Mouse (Mus musculus): Measurements from ENCODE around the gene Slc30a4. TPM values are rescaled to one million over a fixed set of nuclear protein-coding genes. Genes with fewer than 3 reads are reported as not detected.

The Slc30a4 gene
- polyA plus RNA-seq (2015; fragmentation: Nextera tagmentation; extraction: Ambion mirVana): 6.6 and 7.8 TPM in 2 replicates

- Histone ChIP-seq H3K4me2 (peak within 1 kb of the TSS; percentile 92), H3K36me3 (no peaks in the 10 kb centered on the region), H3K9ac (peak within 1 kb of the TSS; percentile 86), H3K27me3 (peaks cover 3% of the 10 kb centered on the region; the same call in 1 of the 2 replicates), H3K27ac (replicated peaks) (peak within 1 kb of the TSS; percentile 83), H3K4me3 (peak within 1 kb of the TSS; percentile 72), H3K9me3 (no peaks in the 10 kb centered on the region), H3K4me1 (replicated peaks) (peaks cover 28% of the 10 kb centered on the region)
- WGBS: under 1% methylated on average over 85 of the region's 111 CpGs
- peak; percentile 98 for ATAC-seq (ENCODE audit: low read depth)
Measured at GRCm38 (mm10) chr2:122702181-122703036, at the start of gene Slc30a4. Gene Slc30a4, minus strand, starts transcription at chr2:122702663.

DNA sequence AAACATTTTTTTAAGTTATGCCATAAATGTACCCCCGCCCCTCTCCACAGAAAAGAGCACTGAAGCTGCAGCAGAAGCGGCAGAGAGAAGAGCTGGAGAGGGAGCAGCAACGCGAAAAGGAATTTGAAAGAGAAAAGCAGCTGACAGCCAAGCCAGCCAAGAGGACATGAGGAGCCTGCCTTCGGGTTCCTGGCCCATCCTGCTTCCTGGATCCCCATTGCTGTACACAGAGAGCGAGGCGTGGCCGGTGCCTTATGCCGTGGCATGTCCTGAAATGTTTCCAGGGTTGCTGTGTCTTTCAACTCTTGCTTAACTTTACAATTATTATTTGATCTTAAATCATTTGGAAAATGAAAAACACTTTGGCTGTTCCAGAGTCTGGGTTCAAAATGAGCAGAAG is 44.0 kb upstream of the Slc30a4 start:
- ATAC-seq (ENCODE audit: low read depth): no peak
- Histone ChIP-seq H3K27me3 (no peaks in the 10 kb centered on the region), H3K9ac (no peak overlapping the region), H3K4me1 (replicated peaks) (no peaks in the 10 kb centered on the region), H3K4me2 (no peak overlapping the region), H3K27ac (replicated peaks) (no peak overlapping the region), H3K4me3 (no peak overlapping the region), H3K36me3 (peaks cover 54% of the 10 kb centered on the region), H3K9me3 (no peaks in the 10 kb centered on the region)
- 92% methylated on average over 9 of the region's 9 CpGs for WGBS

GRCm38 (mm10) chr2:122739023-122739422 is 36.6 kb upstream of the Slc30a4 start:
- no peak; the same call in 1 of the 2 replicates for ATAC-seq (ENCODE audit: low read depth)
- Histone ChIP-seq H3K27ac (replicated peaks) (peak overlapping the region; percentile 97), H3K9me3 (no peaks in the 10 kb centered on the region), H3K4me3 (peak overlapping the region; percentile 89), H3K27me3 (peaks cover 22% of the 10 kb centered on the region), H3K4me1 (replicated peaks) (peaks cover 25% of the 10 kb centered on the region), H3K9ac (peak overlapping the region; percentile 97), H3K36me3 (peaks cover 13% of the 10 kb centered on the region; the same call in 1 of the 2 replicates), H3K4me2 (peak overlapping the region; percentile 62)
- 40% methylated on average over 7 of the region's 7 CpGs for WGBS

DNA sequence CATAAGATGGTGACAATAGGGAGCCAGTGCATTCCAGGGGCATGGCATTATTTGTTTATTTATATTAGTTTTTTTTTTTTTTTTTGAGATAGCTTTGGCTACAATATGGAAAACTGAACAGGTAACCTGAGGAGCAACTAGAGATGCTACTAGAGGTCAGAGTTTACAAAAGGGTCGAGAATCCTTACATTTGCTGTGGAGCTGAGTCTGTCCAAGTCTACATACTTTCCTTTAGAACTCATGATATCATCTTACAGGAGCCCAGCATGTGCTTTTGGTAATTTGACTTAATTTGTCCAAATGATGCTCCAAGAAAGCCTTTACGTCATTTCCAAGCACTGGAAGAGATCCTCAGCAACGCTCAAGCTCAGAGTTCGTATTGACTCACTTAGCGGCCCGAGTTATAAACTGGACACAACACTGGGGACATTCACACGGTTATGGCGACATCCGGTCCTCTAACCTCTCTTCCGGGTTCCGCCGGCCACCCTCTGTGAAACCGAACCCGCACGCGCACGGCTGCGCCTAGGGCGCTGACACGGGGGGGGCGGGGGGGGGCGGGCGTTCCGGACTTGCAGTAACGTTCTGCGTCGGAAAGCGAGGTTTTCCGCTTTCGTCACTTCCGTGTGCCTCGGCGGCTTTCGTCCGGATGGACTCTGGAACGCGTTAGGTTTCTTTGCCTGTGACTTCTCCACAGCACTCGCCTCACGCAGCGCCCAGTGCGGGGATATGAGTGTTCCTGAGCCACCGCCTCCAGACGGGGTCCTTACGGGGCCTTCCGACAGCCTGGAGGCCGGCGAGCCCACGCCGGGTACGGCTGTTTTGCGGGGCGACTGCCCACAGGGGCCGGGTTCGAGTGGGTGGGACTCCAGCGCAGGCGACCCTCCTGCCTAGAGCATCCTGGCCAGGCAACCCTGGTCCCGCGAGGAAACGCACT is 35.7 kb upstream of the Slc30a4 start, which contains the start of gene Bloc1s6:
Gene Bloc1s6 (plus strand): TSS at position 610 of the 937 bp plus-strand sequence.
- peak within 1 kb of the TSS; percentile 97 for H3K9ac ChIP-seq
- peaks cover 8% of the 10 kb centered on the region; the same call in 1 of the 2 replicates for H3K36me3 ChIP-seq
- H3K27ac ChIP-seq (replicated peaks): peak within 1 kb of the TSS; percentile 97
- WGBS: under 1% methylated on average over 48 of the region's 59 CpGs
- peaks cover 29% of the 10 kb centered on the region for H3K27me3 ChIP-seq
- peaks cover 25% of the 10 kb centered on the region for H3K4me1 ChIP-seq (replicated peaks)
- H3K4me3 ChIP-seq: peak within 1 kb of the TSS; percentile 89
- peak within 1 kb of the TSS; percentile 62 for H3K4me2 ChIP-seq
- peak; percentile 98 for ATAC-seq (ENCODE audit: low read depth)
- H3K9me3 ChIP-seq: no peaks in the 10 kb centered on the region

GRCm38 (mm10) chr2:122731456-122731855 is 29.0 kb upstream of the Slc30a4 start:
- 65% methylated on average over 2 of the region's 2 CpGs for WGBS
- no peak for ATAC-seq (ENCODE audit: low read depth)
- peaks cover 32% of the 10 kb centered on the region for H3K27me3 ChIP-seq
- H3K27ac ChIP-seq (replicated peaks): no peak overlapping the region
- H3K4me3 ChIP-seq: no peak overlapping the region
- no peaks in the 10 kb centered on the region for H3K36me3 ChIP-seq
- no peak overlapping the region for H3K9ac ChIP-seq
- H3K9me3 ChIP-seq: no peaks in the 10 kb centered on the region
- H3K4me1 ChIP-seq (replicated peaks): no peaks in the 10 kb centered on the region
- no peak overlapping the region for H3K4me2 ChIP-seq

DNA sequence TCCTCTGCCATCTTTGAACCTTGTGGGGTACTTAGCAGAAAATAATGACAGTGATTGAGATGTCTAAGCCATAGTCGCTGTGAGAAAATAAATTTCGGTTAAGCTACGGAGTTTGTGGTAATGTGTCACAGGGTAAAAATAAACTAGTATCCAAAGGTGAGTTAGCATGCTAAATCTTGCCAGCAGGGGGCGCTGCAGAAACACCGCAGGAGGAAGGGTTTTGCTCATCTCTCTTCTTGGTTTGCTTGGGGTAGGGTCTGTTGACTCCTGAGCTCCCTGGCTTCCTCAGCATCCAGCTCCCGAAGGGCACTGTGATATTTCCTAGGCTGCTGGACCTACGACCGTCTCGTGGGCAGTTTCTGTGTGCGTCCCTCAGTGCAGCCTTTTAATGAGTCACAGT is 23.1 kb upstream of the Slc30a4 start:
- no peak for ATAC-seq (ENCODE audit: low read depth)
- Histone ChIP-seq H3K4me3 (no peak overlapping the region), H3K27me3 (0 out of 2 replicates have a peak, but pooled peaks cover 1% of the 10 kb centered on the region), H3K4me2 (no peak overlapping the region), H3K9ac (no peak overlapping the region), H3K4me1 (replicated peaks) (no peaks in the 10 kb centered on the region), H3K9me3 (no peaks in the 10 kb centered on the region), H3K27ac (replicated peaks) (no peak overlapping the region), H3K36me3 (no peaks in the 10 kb centered on the region)
- WGBS: 62% methylated on average over 10 of the region's 10 CpGs

DNA sequence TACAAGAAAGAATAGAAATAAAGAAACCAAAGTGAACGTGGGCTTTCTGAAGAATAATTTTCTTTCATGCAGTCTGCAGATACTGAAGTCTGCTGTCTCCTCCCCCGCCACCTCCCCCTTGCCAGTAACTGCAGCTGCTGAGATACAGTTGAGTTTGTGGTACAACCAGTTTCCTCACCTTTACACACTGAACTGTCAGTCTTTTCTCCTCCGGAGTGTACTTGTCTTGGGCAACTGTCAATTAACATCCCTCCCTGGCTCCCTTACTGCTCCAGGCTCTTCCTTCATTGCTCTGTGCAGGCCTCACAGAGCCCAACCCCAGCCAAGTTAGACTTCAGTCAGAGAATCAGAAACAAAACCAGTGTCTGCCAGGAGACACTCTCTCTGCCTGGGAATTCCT is 18.1 kb upstream of the Slc30a4 start:
- Histone ChIP-seq H3K4me2 (no peak overlapping the region), H3K36me3 (no peaks in the 10 kb centered on the region), H3K27me3 (no peaks in the 10 kb centered on the region), H3K27ac (replicated peaks) (no peak overlapping the region), H3K4me3 (no peak overlapping the region), H3K9me3 (no peaks in the 10 kb centered on the region), H3K4me1 (replicated peaks) (no peaks in the 10 kb centered on the region), H3K9ac (no peak overlapping the region)
- 82% methylated on average over 3 of the region's 3 CpGs for WGBS
- ATAC-seq (ENCODE audit: low read depth): no peak

DNA sequence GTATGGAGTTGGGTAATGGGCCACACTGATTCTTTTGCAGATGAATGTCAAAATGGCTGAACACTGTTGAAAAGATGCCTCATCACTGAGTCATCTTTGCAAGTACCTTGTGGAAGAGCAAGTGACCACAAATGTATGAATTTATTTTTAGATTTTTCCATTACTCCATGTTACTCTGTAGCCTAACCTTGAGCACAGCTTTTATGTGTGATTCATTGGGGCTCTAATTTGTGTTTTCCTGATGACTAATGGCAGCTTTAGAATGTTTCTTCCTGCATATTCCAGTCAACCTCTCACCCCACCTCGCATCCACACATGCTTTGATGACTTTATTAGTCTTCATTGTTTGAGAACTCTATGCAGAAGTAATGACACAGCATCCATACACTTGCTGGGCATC is 16.8 kb upstream of the Slc30a4 start:
- Histone ChIP-seq H3K27ac (replicated peaks) (no peak overlapping the region), H3K9me3 (no peaks in the 10 kb centered on the region), H3K27me3 (no peaks in the 10 kb centered on the region), H3K4me1 (replicated peaks) (no peaks in the 10 kb centered on the region), H3K36me3 (no peaks in the 10 kb centered on the region), H3K4me2 (no peak overlapping the region), H3K4me3 (no peak overlapping the region), H3K9ac (no peak overlapping the region)
- WGBS: 67% methylated on average over 1 of the region's 1 CpGs
- ATAC-seq (ENCODE audit: low read depth): no peak

DNA sequence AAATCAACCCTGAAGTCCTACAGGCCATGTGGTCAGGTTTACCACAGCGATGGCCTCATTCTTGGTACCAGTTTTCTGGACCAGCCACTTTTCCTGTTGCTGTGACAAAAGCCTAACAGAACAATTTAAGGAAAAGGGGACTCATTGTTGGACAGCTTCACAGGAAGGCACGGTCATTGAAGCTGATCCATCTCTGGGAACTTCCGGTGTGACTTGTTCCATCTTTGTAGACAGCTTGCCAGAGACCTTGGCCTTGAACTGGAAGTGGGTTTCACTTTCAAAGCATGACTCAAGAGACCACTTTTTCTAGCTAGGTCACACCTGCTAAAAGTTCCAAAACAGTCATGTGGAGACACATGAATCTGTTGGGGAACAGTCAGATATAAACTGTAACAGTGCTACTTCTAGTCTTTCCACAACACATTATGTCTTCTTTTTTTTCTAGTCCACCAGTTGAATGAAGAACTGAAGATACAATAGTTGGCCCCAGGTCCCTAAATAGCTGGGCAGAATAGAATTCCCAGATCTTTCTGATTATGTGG is 13.9 kb upstream of the Slc30a4 start:
- H3K27ac ChIP-seq (replicated peaks): no peak overlapping the region
- H3K9ac ChIP-seq: no peak overlapping the region
- WGBS: 84% methylated on average over 3 of the region's 3 CpGs
- no peak overlapping the region for H3K4me2 ChIP-seq
- no peaks in the 10 kb centered on the region for H3K27me3 ChIP-seq
- no peaks in the 10 kb centered on the region for H3K36me3 ChIP-seq
- H3K9me3 ChIP-seq: no peaks in the 10 kb centered on the region
- no peak overlapping the region for H3K4me3 ChIP-seq
- no peaks in the 10 kb centered on the region for H3K4me1 ChIP-seq (replicated peaks)
- no peak for ATAC-seq (ENCODE audit: low read depth)

- no peak for ATAC-seq (ENCODE audit: low read depth)
- no peak overlapping the region for H3K4me2 ChIP-seq
- H3K9me3 ChIP-seq: no peaks in the 10 kb centered on the region
- H3K4me1 ChIP-seq (replicated peaks): no peaks in the 10 kb centered on the region
- no peaks in the 10 kb centered on the region for H3K27me3 ChIP-seq
- WGBS: 82% methylated on average over 5 of the region's 5 CpGs
- no peaks in the 10 kb centered on the region for H3K36me3 ChIP-seq
- no peak overlapping the region for H3K27ac ChIP-seq (replicated peaks)
- no peak overlapping the region for H3K4me3 ChIP-seq
- no peak overlapping the region for H3K9ac ChIP-seq
Measured at GRCm38 (mm10) chr2:122715148-122715692, 12.8 kb upstream of the Slc30a4 start.

GRCm38 (mm10) chr2:122712848-122713247 is 10.4 kb upstream of the Slc30a4 start:
- no peaks in the 10 kb centered on the region for H3K27me3 ChIP-seq
- no peaks in the 10 kb centered on the region for H3K9me3 ChIP-seq
- 89% methylated on average over 2 of the region's 2 CpGs for WGBS

More at GRCm38 (mm10) chr2:122712848-122713247, 10.4 kb upstream of the Slc30a4 start:
- Histone ChIP-seq H3K4me2 (no peak overlapping the region), H3K9ac (no peak overlapping the region), H3K4me3 (no peak overlapping the region), H3K36me3 (no peaks in the 10 kb centered on the region), H3K27ac (replicated peaks) (no peak overlapping the region), H3K4me1 (replicated peaks) (no peaks in the 10 kb centered on the region)
- ATAC-seq (ENCODE audit: low read depth): no peak
